Mouse (Mus musculus) frontal cortex, postnatal 36 days (tissue): ENCODE data around the gene Rnf227.

ENCODE experiments used
- DNase-seq, 2 experiments: peaks; one replicate each; pipeline ENCODE4 v3.0.0; 2022; ENCODE audit warnings: low spot score in 2 of 2

The Rnf227 gene

DNA sequence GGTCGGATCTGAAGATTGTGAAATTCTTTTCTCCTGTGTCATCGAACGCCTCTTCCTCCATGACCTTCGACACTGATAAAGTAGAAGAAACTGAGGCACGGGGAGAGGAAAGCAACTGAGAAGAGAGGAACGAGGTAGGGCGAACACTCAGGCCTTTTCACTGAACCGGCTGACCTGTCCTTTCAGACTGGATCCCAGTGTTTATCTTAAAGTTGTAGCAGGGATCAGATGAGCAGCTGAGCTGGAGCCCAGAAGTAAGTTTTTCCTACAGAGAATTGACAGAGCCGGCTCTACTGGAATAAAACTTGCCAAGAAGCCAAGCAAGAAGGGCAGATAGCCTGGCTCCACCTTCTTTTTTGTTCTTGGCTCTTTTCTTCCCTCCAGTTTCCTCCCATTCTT lies 30.6 kb downstream of the Rnf227 start:
- no peak for DNase-seq

DNA sequence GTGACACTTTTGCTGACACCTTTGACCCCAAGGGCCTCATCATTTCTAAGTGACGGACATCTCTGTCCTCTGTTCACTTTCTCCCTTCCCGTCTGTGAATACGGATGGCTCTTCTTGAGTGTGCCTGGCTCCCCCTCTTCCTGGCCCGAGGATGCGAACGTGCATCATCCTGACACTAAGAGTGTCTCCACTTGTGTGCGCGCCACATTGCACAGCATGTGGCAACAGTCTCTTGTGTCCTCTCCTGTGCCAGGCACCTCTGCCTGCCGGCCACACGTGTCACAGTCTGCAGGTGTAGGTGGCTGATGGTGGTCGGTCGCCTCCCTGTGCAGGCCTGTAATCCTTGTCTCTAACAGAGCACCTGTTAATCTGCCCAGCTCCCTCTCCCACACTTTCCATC lies 31.3 kb downstream of the Rnf227 start:
- DNase-seq: no peak

DNA sequence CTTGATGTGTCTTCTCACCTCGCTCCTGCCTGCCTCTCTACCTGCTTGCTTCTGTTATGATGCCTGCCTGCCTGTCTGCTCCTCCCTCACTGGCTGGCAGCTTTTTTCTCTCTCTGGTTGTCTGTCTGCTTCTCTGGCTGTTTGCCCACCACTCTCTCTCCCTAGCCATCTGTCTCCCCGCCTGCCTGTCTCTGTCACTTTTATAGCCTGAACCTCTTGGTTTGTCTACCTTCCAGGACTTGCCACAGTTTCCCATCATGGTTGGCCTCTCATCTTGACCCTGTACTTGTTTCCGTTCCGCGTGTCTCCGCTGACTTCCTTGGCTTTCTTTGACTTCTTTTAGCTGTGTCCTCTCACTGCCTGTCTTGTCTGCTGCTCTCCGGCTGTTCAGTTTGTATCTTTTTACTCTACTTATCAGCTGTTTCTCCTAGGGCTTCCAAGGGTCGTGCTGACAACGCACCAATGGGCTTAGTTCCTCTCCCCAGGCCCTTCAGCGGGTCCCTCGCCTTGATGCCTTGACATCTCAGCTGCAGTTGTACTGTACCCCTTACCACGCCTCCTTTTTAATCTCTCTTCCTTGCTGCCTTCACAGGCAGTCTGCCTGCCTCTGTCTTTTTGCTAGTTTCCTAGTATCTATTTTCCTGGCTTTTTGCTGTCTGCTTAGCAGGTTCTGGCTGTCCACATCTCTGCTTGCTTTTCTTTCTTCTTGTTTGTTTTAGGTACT lies 32.0 kb downstream of the Rnf227 start:
- DNase-seq: peak; percentile 67 to 72

DNA sequence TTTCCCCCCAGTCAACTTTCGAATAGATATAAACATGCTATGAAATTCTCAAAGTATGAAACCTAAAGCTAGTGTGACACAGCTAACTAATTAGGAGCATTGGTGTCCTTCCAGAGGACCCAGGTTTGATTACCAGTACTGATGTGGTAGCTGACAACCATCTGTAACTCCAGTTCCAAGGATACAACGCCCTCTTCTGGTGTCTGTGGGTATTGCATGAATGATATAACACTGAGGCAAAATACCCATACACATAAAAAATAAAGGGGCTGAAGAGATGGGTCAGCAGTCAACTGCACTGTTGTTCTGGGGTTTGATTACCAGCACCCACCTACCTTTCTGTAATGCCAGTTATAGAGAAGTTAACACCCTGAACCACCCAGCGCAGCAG lies 32.5 kb downstream of the Rnf227 start:
- no peak for DNase-seq

DNA sequence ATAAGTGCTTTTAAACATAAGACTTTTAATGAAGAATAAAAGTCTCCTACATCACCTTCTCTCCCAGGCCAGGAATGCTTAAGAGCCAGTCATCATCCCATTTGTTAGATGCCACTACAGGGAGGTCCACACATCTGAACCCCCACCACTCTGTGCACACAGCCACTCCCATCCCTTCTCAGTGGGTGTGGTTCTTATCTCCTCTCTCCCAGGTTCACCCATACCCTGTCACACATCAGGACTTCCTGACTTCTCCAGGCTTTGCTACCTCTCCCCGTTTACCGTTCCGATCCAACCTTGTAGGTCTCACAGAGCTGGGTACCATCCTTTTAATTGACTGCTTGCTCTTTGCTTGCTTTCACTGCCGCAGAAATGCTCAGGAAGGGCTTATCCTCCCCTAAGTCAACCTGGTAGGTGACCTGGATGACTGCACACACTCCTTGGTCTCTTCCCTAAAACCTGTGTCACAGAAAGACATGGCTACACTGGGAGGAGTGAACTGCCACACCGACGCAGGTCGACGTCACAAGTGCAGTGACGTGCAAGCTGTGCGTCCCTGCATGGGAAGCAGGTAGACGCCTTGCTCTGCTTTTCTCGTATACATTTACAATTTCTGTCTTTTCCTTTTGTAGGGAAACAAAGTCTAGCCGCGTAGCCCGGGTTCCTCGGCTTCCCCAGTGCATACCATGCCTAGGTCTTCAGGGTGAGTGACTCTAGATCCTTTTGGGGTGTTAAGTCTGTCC lies 33.1 kb downstream of the Rnf227 start:
- DNase-seq: no peak

DNA sequence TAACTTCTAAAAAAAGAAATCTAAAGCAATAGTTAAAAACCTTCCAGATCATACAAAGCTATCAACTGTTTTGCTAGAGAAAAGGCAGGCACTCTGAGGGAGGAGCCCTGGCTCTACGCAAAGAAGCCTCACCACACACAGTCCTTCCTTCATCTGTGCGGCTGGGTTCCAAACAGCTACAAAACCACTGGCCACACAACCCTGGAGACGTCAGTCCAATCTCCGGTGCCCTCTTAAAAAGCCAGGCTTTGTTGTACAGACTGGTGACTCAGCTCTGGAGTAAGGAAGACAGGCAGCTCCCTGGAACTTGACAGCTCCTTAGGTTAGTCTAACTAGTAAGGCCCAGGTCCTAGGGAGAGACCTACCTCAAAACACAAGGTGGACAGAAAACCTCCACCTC lies 35.4 kb downstream of the Rnf227 start:
- DNase-seq: no peak

DNA sequence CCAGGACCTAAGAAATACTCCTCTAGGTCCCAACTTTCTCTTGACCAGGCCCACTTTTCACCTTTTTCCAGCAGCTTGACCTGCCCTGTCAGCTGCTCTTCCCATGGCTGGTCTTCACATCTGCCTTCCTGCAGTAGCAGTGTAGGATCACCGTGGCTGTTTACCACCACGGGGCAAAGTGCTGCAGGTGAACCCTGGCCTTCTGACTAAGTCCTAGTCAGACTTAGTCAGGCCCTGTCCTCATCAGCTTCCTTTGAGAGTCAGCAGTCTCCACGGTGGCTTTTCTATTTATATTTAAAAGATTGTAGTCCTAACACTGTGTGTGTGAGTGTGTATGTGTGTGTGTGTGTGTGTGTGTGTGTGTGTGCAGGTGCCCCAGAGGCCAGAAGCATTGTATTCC lies 37.5 kb downstream of the Rnf227 start:
- no peak for DNase-seq

DNA sequence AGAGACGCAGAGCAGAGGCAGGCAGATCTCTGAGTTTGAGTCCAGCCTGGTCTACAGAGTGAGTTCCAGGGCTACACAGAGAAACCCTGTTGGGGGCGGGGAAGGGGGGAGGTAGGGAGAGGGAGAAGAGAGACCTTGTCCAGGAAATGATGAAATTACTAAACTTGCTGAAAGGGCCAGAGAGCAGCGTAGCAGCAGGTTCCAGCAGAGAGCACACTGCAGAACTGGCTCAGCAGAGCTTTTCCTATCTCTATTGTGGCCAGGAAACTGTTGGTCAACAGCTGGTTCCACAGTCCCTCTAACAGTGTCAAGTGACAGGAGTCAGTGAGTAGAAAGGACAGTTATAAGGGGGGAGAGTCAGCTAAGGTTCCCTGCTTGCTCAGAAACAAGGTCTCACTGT lies 39.3 kb downstream of the Rnf227 start:
- DNase-seq: no peak

DNA sequence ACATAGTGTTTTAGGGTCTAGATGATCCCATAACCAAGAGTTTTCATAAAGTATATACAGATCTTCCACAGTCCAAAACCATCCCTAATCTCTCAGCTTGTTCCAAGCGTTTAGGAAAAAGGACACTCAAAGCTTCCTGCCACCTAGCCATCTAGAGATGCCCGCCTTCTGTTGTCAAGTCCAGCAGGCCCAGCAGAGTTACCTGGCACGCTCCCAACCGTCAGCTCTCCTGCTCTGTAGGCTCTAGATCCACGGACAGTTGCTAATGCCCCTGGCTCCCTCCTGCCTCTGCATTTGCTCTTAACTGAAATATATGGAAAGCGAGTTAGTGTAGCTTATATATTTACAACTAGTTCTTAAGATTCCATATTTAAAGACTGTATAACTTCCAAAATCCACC lies 41.1 kb downstream of the Rnf227 start:
- DNase-seq: no peak

DNA sequence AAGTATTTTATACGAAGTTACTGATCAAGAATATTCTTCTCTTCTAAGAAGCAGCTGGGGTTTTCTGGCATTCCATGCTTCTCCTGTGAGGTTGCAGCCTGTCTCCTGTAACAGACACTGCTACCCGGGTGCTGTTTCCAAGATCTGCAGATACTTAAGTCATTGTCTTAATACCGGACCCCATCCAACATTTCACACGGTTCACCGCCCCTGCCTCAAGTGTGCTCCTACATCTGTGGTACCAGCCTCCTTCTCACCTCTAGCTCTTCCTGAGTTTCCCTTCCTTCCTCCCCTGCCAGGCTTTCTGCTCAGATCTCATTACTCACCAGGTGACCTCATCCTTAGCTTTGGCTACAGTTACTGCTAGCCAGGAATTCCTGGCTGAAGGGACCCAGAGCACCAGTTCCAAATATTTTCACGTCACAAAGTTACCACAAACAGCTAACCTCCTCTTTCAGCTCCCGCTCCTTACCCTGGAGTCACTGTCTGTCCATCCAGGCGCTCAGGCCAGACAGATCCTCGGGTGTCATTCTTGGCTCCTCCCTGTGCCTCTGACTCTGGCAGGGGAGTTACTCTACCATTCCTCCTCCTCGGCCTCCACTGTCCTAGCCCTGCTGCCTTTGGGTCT lies 42.3 kb downstream of the Rnf227 start:
- DNase-seq: no peak

DNA sequence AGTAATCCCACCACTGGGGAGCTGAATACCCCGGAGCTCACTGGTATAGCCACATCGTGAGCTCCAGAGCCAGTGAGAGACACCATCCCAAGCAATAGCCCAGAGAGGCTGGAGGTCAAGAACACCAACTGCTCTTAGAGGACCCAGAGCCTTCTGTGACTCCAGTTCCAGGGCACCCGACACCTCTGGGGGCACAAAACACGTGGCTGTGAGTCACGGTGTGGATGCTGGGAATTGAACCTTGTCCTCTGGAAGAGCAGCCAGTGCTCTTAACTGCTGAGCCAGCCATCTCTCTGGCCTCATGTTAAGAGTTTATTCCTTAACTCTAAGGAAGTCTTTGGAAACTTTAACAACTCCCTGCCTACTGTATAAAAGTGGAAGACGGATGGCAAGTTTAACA lies 44.7 kb downstream of the Rnf227 start:
- no peak for DNase-seq

DNA sequence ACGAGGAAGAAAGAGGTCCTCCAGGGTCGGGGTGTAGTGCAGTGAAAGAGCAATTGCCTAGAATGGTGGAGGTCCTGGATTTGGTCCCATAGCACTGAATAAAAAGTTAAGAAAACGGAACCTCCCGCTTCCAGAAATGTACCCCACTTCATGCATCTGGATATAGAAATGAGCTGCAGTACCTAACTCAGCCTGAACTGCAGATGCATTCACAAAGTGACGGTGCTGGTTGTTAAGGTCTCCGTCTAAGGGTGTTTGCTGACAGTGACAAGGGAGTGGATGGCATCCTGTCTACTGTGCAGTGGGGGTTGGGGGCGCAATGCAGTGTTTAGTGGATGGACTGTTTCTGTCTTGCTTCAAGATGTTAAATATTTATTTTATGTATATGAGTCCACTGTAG lies 46.5 kb downstream of the Rnf227 start:
- DNase-seq: no peak

DNA sequence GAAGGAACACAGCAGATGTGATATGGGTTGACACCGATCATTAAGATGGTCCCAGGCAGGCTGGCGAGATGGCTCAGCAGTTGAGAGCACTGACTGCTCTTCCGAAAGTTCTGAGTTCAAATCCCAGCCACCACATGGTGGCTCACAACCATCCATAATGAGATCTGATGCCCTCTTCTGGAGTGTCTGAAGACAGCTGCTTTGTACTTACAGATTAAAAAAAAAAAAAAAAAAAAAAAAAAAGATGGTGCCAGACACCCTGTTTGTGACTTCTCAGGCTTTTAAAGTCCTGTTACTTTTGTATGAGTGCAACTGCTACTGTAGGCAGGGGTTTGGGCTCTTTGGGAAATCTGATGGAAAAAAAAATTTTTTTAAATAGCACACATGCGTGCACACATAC lies 48.4 kb downstream of the Rnf227 start:
- DNase-seq: no peak

DNA sequence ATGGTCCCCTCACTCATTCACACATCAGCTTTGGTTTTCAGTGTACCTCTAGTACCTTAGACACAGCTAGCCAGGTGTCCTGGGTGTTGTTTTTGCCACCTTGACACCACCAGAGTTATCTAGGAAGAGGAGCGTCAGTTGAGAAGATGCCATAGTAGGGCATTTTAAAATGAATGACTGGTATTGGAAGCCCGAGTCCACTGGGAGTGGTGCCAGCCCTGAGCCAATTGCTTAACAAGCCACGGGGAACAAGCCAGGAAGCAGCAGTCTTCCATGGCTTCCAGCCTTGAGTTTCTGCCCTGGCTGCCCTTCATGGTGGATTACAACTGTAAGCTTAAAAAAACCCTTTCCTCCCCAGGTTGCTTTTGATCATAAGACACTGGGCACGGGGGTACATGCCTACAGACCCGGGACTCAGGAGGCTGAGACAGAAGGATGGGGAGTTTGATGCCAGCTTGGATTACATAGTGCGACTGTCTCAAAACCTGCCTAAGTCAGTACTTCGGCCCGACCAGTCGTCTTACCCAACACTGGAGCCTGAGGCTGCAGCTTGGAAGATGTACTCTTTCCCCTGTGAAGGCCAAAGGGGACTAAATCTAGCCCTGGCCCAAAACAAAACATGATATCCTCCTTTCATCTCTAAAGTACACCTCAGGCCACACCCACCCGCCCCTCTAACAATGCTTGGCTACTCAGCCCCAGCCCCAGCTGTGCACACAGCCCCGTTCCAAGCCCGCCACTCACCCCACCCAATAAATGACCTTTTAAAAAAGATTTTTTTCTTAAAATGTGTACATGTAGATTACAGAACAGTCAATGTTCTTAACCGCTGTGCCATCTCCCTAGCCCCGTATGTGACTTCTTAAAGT lies 49.5 kb downstream of the Rnf227 start:
- peak; percentile 45 to 67 for DNase-seq

DNA sequence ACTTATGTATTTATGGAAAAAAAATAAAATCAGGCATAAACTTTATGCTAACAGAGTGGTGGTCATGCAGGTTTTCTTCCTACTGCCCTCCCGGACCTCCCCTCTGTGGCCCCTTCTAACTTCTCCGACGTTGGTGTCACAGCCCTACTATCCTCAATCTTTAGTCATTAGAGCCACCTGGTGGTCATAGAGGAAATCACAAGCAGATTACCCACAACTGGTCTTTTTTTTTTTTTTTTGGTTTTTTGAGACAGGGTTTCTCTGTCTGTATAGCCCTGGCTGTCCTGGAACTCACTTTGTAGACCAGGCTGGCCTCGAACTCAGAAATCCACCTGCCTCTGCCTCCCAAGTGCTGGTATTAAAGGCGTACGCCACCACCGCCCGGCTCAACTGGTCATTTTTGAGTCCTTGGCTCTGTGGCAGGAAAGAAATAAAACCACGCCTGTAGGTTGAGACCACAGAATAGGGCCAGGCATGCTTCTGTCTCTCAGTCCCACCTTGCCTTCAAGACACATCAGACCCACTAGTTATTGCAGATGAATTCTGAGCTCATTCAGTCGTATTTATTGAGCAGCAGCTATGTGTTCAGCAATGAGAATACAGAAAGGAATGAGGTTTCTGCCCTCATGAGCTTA lies 50.3 kb downstream of the Rnf227 start:
- peak; percentile 63 to 85 for DNase-seq
